Mouse (Mus musculus) E14TG2a.4 (cell line): Measurements from ENCODE around the gene Ube2d3.

Experiments
- NANOG ChIP-seq: IDR thresholded peaks from 2 replicates; pipeline ENCODE4 v1.6.1; 2014; ENCODE audit warnings: borderline replicate concordance, low read length, mixed read lengths
- POU5F1 ChIP-seq: IDR thresholded peaks from 2 replicates; pipeline ENCODE4 v1.6.1; 2014; ENCODE audit warnings: low read length, borderline replicate concordance

- TF ChIP-seq POU5F1 (no peak), NANOG (no peak)
Observed at GRCm38 (mm10) chr3:135393186-135393585, 44.8 kb upstream of the Ube2d3 start.
